Mouse (Mus musculus) megakaryocyte, embryonic 14.5 days (primary cell): ENCODE measurements around the gene Zfand3. TPM values are rescaled to one million over a fixed set of nuclear protein-coding genes. Genes with fewer than 3 reads are reported as not detected.

Experiments used
- H3K27me3 ChIP-seq: replicated peaks from 2 replicates; pipeline ENCODE3; 2012; ENCODE audit warnings: inconsistent platforms
- H3K36me3 ChIP-seq: replicated peaks from 2 replicates; pipeline ENCODE3; 2012; ENCODE audit warnings: low read length, inconsistent platforms, mixed read lengths
- H3K4me1 ChIP-seq: 2 replicates; pipeline ENCODE4 v1.6.1; 2012; ENCODE audit warnings: inconsistent platforms
- H3K4me3 ChIP-seq: replicated peaks from 2 replicates; pipeline ENCODE3; 2012; ENCODE audit warnings: moderate library complexity, mild to moderate bottlenecking, inconsistent platforms
- H3K9me3 ChIP-seq: 2 replicates; pipeline ENCODE4 v1.6.1; 2012; ENCODE audit warnings: inconsistent platforms
- FLI1 ChIP-seq: IDR thresholded peaks from 2 replicates; pipeline ENCODE4 v1.6.1; 2012; ENCODE audit warnings: low read length, inconsistent platforms, mixed read lengths
- GATA1 ChIP-seq: IDR thresholded peaks from 3 replicates; pipeline ENCODE4 v1.6.1; 2012; ENCODE audit warnings: mixed read lengths, low read length, inconsistent platforms, borderline replicate concordance
- polyA plus RNA-seq: library from polyadenylated mRNA; stranded (reverse); fragments of >175 nt; gene quantifications from 2 replicates; pipeline ENCODE4 v1.2.3, GENCODE M21; 2012; ENCODE audit warnings: low replicate concordance; ENCODE audit not compliant: insufficient read depth

The Zfand3 gene
- polyA plus RNA-seq, 1 experiment = 157 TPM

DNA sequence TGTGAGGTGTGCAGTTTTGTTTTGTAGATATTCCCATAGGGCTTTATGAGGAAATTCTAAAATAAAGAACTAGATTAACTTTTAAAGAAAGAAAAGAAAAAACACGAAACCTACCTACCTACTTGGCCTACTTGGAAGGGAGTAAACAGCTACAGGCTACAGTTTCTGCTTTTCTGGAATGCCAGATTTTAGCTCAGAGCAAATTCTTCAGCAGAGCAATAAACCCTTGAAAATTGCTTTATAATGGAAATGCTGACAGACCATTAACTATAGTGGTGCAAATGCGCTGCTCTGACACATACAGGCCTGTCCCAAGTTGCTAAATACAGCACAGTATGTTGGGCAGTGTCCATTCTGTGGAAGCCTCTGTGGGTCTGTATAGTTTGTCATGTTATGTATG lies 40.6 kb downstream of the Zfand3 start:
- Histone ChIP-seq H3K27me3 (no peaks in the 10 kb centered on the region), H3K36me3 (peaks cover 13% of the 10 kb centered on the region), H3K4me1 (peaks cover 54% of the 10 kb centered on the region), H3K9me3 (no peaks in the 10 kb centered on the region), H3K4me3 (no peak overlapping the region)
- TF ChIP-seq GATA1 (no peak), FLI1 (no peak)

DNA sequence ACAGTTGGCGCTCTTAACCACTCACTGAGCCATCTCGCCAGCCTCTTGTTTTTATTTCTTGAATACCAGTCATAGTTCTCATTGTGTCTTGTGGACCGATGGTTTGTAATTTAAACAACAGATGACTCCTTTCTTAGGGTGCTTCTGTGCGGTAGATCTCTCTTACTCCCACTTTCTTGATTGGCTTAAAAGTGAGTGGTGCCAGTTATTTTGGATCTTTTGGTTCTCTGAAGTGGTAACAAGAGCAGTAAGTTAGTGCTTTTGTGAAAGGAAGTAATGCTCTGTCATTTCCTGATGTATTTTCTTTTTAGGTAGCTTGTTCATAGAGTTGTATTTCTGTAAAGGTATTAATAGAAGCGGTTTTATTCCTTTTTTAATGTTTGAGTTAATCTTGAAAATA lies 42.1 kb downstream of the Zfand3 start:
- no peaks in the 10 kb centered on the region for H3K27me3 ChIP-seq
- no peaks in the 10 kb centered on the region for H3K9me3 ChIP-seq
- H3K4me1 ChIP-seq = peaks cover 68% of the 10 kb centered on the region
- no peak overlapping the region for H3K4me3 ChIP-seq
- TF ChIP-seq FLI1 (no peak), GATA1 (no peak)
- peaks cover 13% of the 10 kb centered on the region for H3K36me3 ChIP-seq

DNA sequence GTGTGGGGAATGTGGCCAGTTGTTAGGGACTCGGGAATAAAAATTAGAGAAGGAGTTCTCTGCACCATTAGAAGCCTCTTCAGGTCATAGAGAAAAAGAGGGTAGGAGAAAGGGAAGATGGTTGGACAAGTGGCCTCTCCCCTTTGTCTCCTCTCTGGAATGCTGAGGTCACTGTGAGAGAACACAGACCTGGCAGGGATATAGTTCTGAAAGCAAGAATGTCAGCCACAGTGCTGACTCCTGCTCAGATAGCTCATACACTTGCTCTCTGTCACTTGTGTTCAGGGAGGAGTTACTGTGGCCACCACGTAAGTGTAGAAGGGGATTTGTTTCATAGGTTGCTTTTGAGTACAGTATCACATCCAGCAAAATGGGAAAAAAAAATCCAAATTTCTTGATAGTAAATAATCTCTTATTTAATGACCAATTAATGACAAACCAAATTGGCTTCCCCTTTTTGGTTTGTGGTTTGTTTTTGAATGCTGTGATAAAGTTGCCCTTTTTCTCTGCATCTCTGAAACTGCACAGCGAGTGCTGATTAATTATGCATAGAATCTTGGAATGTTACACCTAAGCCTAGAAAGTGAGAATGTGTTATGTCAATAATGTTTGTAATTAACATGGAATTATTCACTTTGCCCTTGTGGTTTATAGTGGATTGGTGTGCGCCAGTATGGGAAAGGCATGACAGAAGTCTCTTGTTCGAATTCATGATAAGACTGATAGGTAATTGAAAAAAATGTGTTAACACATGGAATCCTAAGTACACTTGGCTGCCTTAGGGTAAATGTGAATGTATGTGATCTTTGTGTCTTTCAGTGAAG lies 47.2 kb downstream of the Zfand3 start:
- Histone ChIP-seq H3K27me3 (no peaks in the 10 kb centered on the region), H3K4me1 (peaks cover 96% of the 10 kb centered on the region), H3K9me3 (no peaks in the 10 kb centered on the region), H3K4me3 (peak overlapping the region; percentile 42), H3K36me3 (peaks cover 23% of the 10 kb centered on the region)
- TF ChIP-seq FLI1 = no peak
- TF ChIP-seq GATA1 = no peak

DNA sequence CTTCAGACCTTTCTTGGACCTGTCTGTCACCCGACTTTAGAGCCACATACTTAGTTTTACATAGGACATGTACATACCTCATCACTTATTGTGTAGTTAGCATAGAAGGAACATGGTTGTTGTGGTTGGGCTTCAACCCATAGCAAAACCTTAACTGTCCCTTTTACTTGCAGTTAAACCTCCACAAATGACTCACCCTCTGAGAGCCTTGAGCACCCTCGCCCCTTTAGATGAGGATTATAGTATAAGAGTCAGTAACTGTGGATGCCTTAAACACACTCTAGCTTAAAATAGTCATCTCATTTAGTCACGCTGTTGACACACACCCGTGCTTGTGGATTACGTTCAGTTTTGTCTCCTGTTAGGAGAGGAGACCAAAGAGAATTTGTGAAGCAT lies 47.8 kb downstream of the Zfand3 start:
- Histone ChIP-seq H3K4me1 (peaks cover 91% of the 10 kb centered on the region), H3K4me3 (peak overlapping the region; percentile 0), H3K9me3 (no peaks in the 10 kb centered on the region), H3K36me3 (peaks cover 23% of the 10 kb centered on the region), H3K27me3 (no peaks in the 10 kb centered on the region)
- TF ChIP-seq FLI1 (no peak), GATA1 (no peak)

DNA sequence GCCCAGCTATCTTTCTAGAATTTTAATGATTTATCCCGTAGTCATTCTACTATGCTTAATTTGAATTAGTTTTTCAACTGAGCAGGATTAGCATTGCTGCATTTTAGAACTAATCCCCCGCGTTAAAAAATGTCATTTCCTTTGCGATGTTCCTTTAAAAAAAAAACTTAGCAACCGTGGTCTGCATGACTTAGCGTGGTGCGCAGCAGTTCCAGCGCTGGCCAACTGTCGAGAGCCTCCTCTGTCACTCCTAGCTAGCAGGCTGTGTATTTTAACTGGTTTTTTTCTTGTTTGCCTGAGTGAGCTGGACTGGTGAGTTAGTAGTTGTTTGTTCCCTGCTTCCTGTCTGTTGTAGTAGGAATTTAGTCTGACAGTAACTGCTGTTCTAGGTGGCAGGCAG lies 48.9 kb downstream of the Zfand3 start:
- H3K9me3 ChIP-seq = no peaks in the 10 kb centered on the region
- TF ChIP-seq FLI1 (no peak), GATA1 (no peak)
- peaks cover 23% of the 10 kb centered on the region for H3K36me3 ChIP-seq
- no peak overlapping the region for H3K4me3 ChIP-seq
- H3K27me3 ChIP-seq = no peaks in the 10 kb centered on the region
- H3K4me1 ChIP-seq = peaks cover 91% of the 10 kb centered on the region

DNA sequence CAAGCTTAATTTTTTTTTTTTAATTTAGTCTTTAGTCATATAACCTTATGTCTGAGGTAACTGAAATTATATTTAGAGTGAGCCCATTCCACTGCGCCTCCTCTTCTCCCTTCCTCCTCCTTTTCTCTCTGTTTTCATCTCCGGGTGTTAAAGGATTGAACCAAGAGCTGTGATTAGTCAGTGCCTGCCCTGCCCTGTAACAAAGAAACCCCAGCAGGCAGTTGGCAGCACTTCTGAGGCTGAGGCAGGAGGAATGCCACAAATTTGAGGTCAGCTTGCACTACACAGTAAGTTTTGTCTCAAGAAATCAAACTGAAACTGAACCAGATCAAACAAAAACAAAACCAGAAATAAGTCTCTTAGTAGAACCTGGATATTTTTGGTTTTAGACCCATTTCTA lies 49.3 kb downstream of the Zfand3 start:
- no peaks in the 10 kb centered on the region for H3K9me3 ChIP-seq
- peaks cover 23% of the 10 kb centered on the region for H3K36me3 ChIP-seq
- peak overlapping the region; percentile 75 for H3K4me3 ChIP-seq
- H3K4me1 ChIP-seq = peaks cover 91% of the 10 kb centered on the region
- no peaks in the 10 kb centered on the region for H3K27me3 ChIP-seq
- no peak for TF ChIP-seq FLI1
- no peak for TF ChIP-seq GATA1

DNA sequence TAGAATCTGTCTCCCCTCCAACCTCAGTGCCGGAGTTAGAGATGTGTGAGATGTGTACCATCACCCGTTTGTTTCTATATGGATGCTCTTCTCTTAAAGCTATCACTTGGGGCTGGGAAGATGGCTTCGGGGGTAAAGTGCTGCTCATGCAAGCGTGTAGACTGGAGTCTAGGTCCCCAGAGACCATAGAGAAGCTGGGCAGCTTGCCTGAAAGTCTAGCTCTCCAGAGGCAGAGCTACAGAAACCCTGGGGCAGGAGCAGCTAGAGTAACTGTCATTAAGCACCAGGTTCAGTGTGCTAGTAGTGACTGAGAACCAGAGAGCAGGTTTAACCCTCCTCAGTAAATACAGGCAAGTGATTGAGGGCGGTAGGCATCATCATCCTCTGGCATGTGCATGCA lies 51.7 kb downstream of the Zfand3 start:
- no peak for TF ChIP-seq FLI1
- no peak for TF ChIP-seq GATA1
- Histone ChIP-seq H3K4me3 (no peak overlapping the region), H3K36me3 (peaks cover 29% of the 10 kb centered on the region), H3K9me3 (no peaks in the 10 kb centered on the region), H3K27me3 (no peaks in the 10 kb centered on the region), H3K4me1 (peaks cover 90% of the 10 kb centered on the region)

DNA sequence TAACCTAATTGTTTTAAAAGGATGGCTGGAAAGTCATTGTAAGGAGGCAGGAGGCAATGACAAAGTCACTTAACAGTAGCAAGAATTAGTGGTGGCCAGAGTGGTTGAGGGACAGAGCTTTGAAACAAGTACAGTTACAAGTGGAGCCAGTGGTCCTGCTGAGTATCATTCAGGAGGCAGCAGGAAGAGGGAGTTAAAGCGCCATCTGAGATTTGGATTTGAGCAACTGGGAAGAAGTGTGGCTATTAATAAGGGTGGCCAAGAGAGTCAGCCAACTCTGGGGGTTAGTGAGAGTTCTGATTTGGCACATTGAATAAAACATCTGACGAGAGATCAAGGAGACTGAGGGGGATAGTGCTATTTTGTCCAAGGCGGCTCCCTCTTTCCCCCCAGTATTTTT lies 54.1 kb downstream of the Zfand3 start:
- peaks cover 88% of the 10 kb centered on the region for H3K4me1 ChIP-seq
- H3K27me3 ChIP-seq = no peaks in the 10 kb centered on the region
- peaks cover 30% of the 10 kb centered on the region for H3K36me3 ChIP-seq
- H3K4me3 ChIP-seq = no peak overlapping the region
- TF ChIP-seq GATA1 = no peak
- TF ChIP-seq FLI1 = no peak
- H3K9me3 ChIP-seq = no peaks in the 10 kb centered on the region

DNA sequence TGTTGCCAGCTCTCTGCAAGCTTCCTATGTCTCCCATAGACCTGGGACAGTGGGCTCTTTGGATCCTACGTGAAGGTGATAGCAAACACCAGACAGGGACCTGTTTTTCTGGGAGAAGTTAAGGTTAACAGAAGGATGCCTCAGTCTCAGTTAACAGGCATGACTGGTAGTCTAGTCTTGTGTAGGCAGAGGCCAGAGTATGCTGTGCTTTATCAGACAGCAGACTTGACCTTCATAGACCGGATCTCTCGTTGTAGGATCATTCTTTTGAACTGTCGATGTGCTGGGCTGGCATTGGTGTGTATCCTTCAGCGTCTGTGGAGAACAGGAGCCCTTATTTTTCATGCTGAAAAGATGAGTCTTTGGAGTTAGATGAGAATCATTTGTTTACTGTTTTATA lies 54.5 kb downstream of the Zfand3 start:
- no peak overlapping the region for H3K4me3 ChIP-seq
- H3K4me1 ChIP-seq = peaks cover 88% of the 10 kb centered on the region
- no peaks in the 10 kb centered on the region for H3K9me3 ChIP-seq
- no peaks in the 10 kb centered on the region for H3K27me3 ChIP-seq
- peaks cover 32% of the 10 kb centered on the region for H3K36me3 ChIP-seq
- no peak for TF ChIP-seq FLI1
- TF ChIP-seq GATA1 = no peak

DNA sequence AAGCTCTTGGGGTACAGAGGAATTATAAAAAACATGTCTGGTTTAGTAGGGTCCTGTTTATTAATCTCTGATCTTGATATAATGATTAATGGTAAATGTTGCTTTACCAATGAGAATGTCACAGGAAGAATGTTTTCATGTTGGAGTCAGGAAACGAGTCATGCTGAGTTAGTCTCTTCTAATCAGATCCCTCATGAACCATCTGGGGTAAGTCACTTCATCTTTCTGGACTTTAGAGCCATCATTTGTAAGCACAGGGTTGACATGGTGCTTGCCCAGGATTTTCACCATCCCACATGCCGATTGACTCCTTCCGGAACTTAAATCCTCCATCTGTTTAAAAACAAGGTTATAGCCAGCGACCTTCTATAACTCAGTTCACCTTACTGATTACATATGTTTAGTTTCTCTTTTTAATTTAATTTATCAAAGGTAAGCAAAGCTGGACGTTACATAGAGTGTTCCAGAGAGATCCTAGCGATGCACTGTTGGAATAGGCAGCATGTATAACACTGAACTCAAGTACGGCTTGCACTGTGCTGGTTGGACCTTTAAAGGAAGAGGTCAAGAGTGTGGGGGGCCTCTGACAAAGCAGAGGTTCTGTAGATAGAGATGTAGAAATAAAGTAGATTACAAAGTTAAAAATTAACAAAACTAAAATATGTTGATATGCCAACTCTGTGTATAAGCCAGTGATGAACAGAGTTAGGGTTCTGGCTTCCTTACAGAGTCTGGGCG lies 56.7 kb downstream of the Zfand3 start:
- Histone ChIP-seq H3K9me3 (no peaks in the 10 kb centered on the region), H3K27me3 (no peaks in the 10 kb centered on the region), H3K36me3 (peaks cover 25% of the 10 kb centered on the region), H3K4me1 (peaks cover 82% of the 10 kb centered on the region), H3K4me3 (no peak overlapping the region)
- TF ChIP-seq GATA1 (no peak), FLI1 (no peak)

DNA sequence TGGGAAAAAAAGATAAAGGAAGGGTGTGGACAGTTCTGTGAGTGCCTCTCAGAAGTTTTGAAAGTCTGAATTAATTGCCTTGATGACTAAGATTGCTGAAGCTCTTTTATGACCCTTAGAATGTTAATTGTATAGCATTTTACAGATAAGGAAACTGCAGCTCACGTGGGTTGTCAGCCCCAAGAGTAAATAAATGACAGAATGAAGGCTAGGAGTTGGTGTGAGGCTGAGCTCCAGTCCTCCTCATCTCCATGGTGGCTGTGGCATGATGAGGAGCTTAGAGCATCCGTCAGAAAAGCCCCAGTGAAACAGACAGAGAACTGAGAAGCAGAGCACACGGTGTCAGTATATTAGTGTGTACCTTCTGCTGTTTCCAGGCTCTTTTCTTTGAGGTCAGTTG lies 59.3 kb downstream of the Zfand3 start:
- TF ChIP-seq FLI1 = no peak
- TF ChIP-seq GATA1 = no peak

More for the DNA sequence above, 59.3 kb downstream of the Zfand3 start:
- Histone ChIP-seq H3K4me3 (no peak overlapping the region), H3K4me1 (peaks cover 83% of the 10 kb centered on the region), H3K36me3 (peaks cover 34% of the 10 kb centered on the region), H3K9me3 (no peaks in the 10 kb centered on the region), H3K27me3 (no peaks in the 10 kb centered on the region)
